Mouse (Mus musculus) heart, embryonic 16.5 days (tissue): ENCODE measurements around the gene Myzap. TPM values are rescaled to one million over a fixed set of nuclear protein-coding genes. Genes with fewer than 3 reads are reported as not detected.

Source experiments
- ATAC-seq: fragments of 200-750 bp; cut with Nextera tagmentation; replicated peaks from 2 replicates; pipeline ENCODE4 v1.8.0; 2017; ENCODE audit warnings: moderate number of reproducible peaks; ENCODE audit not compliant: insufficient read depth, low FRiP score; ENCODE audit errors: extremely low read depth
- H3K27ac ChIP-seq: fragments of 300-500 bp; sonication (generic); 2 replicates; pipeline ENCODE4 v1.5.1; 2014; ENCODE audit warnings: mild to moderate bottlenecking, low read length, control low read depth, moderate library complexity
- H3K27me3 ChIP-seq: fragments of 300-500 bp; sonication (generic); 2 replicates; pipeline ENCODE4 v1.6.1; 2014; ENCODE audit warnings: low read length, mixed read lengths; ENCODE audit not compliant: control insufficient read depth, insufficient read depth
- H3K36me3 ChIP-seq: fragments of 300-500 bp; sonication (generic); 2 replicates; pipeline ENCODE4 v1.6.1; 2014; ENCODE audit not compliant: control insufficient read depth, insufficient read depth
- H3K4me1 ChIP-seq: fragments of 300-500 bp; sonication (generic); 2 replicates; pipeline ENCODE4 v1.6.1; 2014; ENCODE audit warnings: low read length, mixed read lengths; ENCODE audit not compliant: control insufficient read depth, insufficient read depth
- H3K4me2 ChIP-seq: fragments of 300-500 bp; sonication (generic); 2 replicates; pipeline ENCODE4 v1.6.1; 2014; ENCODE audit warnings: low read depth, mild to moderate bottlenecking, control low read depth, low read length
- H3K4me3 ChIP-seq: fragments of 300-500 bp; sonication (generic); 2 replicates; pipeline ENCODE4 v1.5.1; 2014; ENCODE audit warnings: mild to moderate bottlenecking, control low read depth, low read length
- H3K9ac ChIP-seq: fragments of 300-500 bp; sonication (generic); 2 replicates; pipeline ENCODE4 v1.6.1; 2014; ENCODE audit warnings: low read length, control low read depth
- H3K9me3 ChIP-seq: fragments of 300-500 bp; sonication (generic); replicated peaks from 2 replicates; pipeline ENCODE4 v1.6.1; 2016; ENCODE audit warnings: low read length; ENCODE audit not compliant: control insufficient read depth
- WGBS: fragments of 180-500 bp; shearing (Covaris S2); extraction: QIAGEN DNeasy Blood & Tissue Kit; methylation state at CpG from one replicate; pipeline ENCODE4 v1.1.7; 2014; 5-methylcytosine and 5-hydroxymethylcytosine counted together
- polyA plus RNA-seq: library from polyadenylated mRNA; unstranded; fragments of >200 nt; fragmentation: Nextera tagmentation; extraction: Ambion mirVana; gene quantifications from 2 replicates; pipeline ENCODE4 v1.2.1, GENCODE M21; 2015

Myzap gene
- polyA plus RNA-seq, 1 experiment from 2014 or later = 183 TPM

DNA sequence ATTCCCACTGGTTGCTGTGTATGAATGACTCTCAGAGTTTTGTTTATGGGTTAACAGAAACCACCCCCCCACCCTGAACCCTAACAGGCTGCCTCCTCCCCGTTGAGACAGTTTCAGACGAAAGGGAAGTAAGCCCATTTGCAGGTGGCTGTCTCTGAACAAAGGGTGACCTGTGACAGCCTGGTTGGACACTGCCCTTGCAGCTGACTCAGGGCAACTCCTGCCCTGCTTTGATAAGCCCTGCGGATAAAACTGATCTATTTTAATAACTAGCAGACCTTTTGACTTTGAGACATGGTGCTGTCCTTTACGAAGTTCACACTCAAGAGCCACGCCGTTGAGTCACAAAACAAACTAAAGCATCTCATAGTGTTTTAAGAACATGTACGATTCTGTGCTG, 2.4 kb downstream of the Myzap start:
- Histone ChIP-seq H3K27me3 (no peaks in the 10 kb centered on the region), H3K9ac (peak overlapping the region; percentile 94), H3K27ac (peak overlapping the region; percentile 97), H3K4me2 (peak overlapping the region; percentile 74), H3K4me1 (peaks cover 42% of the 10 kb centered on the region), H3K4me3 (peak overlapping the region; percentile 91), H3K9me3 (peaks cover 14% of the 10 kb centered on the region), H3K36me3 (peaks cover 18% of the 10 kb centered on the region)
- WGBS = 22% methylated on average over 7 of the region's 7 CpGs
- ATAC-seq = peak; percentile 38; the same call in 1 of the 2 replicates

DNA sequence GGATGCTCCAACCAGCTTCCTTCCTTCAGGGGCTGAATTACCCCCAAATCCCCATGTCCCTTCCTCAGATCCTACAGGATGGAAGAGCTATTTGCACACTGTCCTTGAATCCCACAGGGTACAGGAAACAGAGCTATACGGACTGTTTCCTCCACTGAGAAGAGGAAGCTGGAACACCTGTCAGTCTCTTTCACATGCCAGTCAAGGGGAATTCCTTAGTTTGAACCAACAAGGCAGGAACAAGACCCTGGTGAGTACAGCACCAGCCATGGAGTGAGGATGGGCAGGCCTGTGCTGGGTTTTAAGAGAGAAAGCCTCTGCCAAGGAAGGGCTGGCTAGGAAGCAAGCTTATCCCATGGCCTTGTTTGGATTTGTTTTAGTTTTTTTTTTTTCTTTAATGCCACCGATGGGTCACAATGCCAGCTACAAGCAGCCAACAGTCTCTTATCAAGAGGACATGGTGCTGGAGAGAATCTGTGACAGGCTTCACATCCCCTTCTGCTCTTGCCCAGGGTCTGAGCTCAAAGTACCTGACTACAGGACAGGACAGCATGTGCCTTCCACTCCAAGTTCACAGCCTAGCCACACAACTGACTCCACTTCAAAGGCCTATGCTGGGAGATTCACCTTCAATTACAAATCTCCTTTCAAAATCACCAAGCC, 3.1 kb downstream of the Myzap start:
- Histone ChIP-seq H3K4me1 (peaks cover 39% of the 10 kb centered on the region), H3K27ac (peak overlapping the region; percentile 97), H3K36me3 (peaks cover 20% of the 10 kb centered on the region), H3K4me2 (peak overlapping the region; percentile 74), H3K9me3 (peaks cover 14% of the 10 kb centered on the region), H3K27me3 (no peaks in the 10 kb centered on the region), H3K4me3 (peak overlapping the region; percentile 91), H3K9ac (peak overlapping the region; percentile 94)
- peak; percentile 67 for ATAC-seq
- WGBS = 26% methylated on average over 2 of the region's 2 CpGs

DNA sequence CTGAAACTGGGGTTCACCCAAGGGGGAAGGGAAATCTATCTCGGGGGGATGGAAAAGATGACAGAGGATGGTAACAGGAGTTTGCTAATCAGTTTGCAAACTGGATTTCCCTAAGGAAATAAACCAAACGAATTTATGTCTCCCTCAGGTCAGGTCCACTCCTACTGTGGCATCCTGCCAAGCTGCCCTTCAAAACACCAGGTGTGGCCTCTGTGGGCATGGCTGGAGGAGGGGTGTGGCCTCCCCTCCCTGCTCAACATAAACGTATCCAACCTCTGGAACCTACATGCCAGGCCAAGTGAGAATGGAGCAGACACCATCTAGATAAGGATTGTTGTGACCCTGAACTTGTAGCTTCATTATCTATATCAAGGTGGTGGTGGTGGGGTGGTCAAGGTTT, 5.8 kb downstream of the Myzap start:
- no peak for ATAC-seq
- H3K4me3 ChIP-seq = no peak overlapping the region
- no peak overlapping the region for H3K4me2 ChIP-seq
- peaks cover 41% of the 10 kb centered on the region for H3K4me1 ChIP-seq
- H3K9ac ChIP-seq = no peak overlapping the region
- peaks cover 14% of the 10 kb centered on the region for H3K9me3 ChIP-seq
- H3K36me3 ChIP-seq = peaks cover 23% of the 10 kb centered on the region
- no peaks in the 10 kb centered on the region for H3K27me3 ChIP-seq
- 42% methylated on average over 3 of the region's 3 CpGs for WGBS
- H3K27ac ChIP-seq = no peak overlapping the region

DNA sequence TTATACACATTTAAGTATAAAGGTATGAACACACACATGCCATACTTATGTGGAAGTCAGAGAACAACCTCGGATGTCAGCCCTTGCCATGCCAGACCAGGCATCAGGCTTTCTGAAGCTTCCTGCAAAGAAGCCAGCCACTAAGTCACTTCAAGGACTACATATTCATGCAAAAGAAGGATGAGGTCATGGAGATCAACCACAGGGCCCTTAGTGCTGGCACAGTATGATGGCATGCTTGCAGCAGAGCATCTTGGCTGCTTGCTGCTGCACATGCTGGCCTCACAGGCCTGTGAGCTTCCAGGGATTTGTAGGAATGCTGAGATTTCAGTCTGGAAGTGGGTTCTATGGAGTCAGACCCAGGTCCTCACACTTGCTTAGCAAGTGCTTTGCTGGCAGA, 9.4 kb downstream of the Myzap start:
- Histone ChIP-seq H3K4me1 (peaks cover 30% of the 10 kb centered on the region), H3K27me3 (no peaks in the 10 kb centered on the region), H3K36me3 (peaks cover 40% of the 10 kb centered on the region), H3K4me3 (no peak overlapping the region), H3K27ac (no peak overlapping the region), H3K9ac (no peak overlapping the region), H3K4me2 (no peak overlapping the region), H3K9me3 (peaks cover 14% of the 10 kb centered on the region)
- ATAC-seq = no peak
- WGBS = 54% methylated on average over 1 of the region's 1 CpGs

DNA sequence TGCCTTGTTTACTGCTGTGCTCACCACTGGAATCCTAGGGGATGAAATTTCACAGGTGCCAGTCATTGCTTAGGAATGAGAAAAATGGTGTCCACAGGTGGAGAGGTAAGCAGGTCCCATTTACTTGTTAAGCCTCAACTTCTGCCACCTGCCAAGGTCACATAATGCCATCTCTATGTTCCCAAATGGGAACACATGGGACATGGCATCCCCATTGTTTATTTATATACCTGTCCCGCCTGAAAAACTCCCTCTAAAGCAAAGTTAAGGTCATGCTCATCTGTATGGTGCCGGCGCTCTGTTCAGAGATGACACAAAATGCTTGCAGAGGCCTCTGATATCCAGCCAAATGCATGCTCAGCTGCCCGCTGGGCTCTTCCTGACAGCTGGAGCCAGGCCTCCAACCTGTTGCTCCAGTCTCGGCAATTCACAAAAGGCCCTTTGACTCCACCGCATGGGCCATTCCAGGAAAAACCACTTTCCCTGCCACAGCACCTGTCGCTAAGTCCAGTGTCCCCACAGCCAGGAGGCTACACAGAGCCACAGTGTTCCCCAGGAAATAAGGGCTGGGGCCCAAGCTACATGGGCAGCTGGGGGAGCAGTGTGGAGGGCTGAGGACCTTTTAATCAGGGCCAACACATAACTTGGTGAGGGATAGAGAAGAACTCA, 13.1 kb downstream of the Myzap start:
- Histone ChIP-seq H3K9ac (no peak overlapping the region), H3K27me3 (no peaks in the 10 kb centered on the region), H3K27ac (no peak overlapping the region), H3K4me3 (no peak overlapping the region), H3K4me2 (no peak overlapping the region), H3K4me1 (peaks cover 16% of the 10 kb centered on the region), H3K9me3 (no peaks in the 10 kb centered on the region), H3K36me3 (peaks cover 31% of the 10 kb centered on the region)
- no peak for ATAC-seq
- WGBS = 68% methylated on average over 7 of the region's 7 CpGs

DNA sequence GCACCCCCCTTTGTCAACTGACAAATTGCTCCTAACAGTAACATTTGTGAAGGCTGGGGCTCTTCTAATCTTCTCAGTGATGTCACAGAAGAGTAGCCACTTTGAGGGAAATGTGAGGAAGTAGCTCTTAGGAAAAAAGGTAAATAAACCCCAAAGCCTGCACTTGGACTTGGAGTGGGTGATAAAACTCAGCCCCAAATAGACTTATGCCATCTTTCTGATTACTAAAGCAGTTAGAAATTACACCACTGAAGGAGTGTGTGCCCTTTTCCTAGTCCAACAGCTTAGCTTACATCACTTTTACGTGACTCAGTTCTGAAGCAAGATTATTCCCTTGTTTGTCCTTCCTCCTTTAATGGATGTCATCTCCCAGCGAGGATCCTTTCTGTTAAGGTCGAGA, 17.7 kb downstream of the Myzap start:
- H3K4me3 ChIP-seq = no peak overlapping the region
- no peaks in the 10 kb centered on the region for H3K27me3 ChIP-seq
- no peak for ATAC-seq
- WGBS = 76% methylated on average over 3 of the region's 3 CpGs
- no peaks in the 10 kb centered on the region for H3K9me3 ChIP-seq
- H3K27ac ChIP-seq = no peak overlapping the region
- H3K4me1 ChIP-seq = peaks cover 3% of the 10 kb centered on the region; the same call in 1 of the 2 replicates
- H3K36me3 ChIP-seq = peaks cover 34% of the 10 kb centered on the region
- H3K4me2 ChIP-seq = no peak overlapping the region
- no peak overlapping the region for H3K9ac ChIP-seq

DNA sequence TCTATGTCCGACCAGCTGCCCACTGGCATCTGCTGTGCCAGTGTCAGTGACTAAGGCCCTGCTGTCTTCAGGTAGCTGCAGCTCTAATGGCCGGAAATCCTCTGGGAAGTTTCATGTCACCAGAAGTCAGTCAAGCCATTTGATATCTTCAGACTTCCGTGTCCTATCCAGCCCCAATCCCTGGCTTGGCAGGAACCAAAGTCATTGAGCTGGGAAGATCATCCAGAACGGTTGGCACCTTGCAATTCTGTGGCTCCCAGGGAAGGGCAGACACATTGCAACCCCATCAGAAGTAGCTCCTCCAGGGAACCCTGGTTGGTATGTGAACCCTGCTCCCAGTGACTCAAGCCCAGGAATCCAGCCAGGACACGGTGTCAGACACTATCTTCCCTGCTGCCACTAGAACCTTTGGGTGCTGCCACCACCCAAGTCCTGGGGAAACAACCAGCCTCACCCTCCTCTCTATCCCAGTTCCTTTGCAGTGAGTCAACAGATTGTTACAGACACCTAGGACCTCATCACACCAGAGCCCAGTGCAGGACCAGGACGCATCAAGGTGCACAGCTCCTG, 18.3 kb downstream of the Myzap start:
- no peak overlapping the region for H3K27ac ChIP-seq
- H3K4me2 ChIP-seq = no peak overlapping the region
- H3K9me3 ChIP-seq = no peaks in the 10 kb centered on the region
- no peak overlapping the region for H3K4me3 ChIP-seq
- ATAC-seq = no peak
- no peaks in the 10 kb centered on the region for H3K27me3 ChIP-seq
- no peak overlapping the region for H3K9ac ChIP-seq
- 73% methylated on average over 6 of the region's 6 CpGs for WGBS
- H3K4me1 ChIP-seq = peaks cover 7% of the 10 kb centered on the region
- peaks cover 29% of the 10 kb centered on the region for H3K36me3 ChIP-seq

DNA sequence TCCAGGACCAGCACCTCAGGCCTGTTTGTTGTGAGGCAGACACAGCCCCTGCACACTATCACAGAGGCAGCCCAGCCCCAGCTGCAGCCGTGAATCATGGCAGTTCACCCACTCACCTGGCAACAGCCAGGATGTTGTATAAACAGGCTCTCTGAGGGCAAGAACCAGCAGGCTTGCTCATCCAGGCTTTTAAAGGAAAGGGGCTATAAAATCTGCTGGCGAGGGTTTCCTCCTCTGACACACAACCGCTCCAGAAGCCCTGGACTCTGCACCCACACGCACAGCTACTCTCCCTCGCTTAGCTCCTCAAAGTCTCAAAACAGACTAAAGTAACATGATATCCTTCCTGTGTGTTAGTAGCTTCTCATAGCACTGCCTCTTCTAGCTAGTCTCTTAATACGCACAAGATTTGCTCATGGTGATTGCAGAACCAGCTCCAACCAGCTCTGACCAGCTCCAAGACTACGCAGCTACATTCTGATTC, 21.0 kb downstream of the Myzap start:
- 0 out of 2 replicates have a peak, but pooled peaks cover 6% of the 10 kb centered on the region for H3K36me3 ChIP-seq
- H3K4me1 ChIP-seq = peaks cover 28% of the 10 kb centered on the region

DNA sequence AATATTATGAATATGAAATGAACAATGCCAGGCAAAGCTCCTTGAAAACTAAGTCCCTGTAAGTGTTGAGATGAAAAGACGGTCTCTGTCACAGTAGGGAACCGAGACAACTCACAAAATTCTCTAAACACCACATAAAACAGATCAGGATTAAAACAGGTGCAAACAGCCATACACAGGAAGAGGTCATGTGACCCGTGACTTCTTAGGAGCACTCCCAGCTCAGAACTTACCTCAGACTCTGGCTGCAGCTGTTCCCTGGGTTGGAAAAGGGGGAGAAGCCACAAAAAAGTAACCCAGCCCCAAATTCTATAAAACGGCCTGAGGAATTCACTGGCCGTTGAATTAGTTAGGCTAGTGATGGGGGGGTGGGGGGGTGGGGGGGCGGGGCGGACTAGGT, 22.0 kb downstream of the Myzap start:
- WGBS = 78% methylated on average over 7 of the region's 7 CpGs
- Histone ChIP-seq H3K4me3 (no peak overlapping the region), H3K4me1 (peaks cover 28% of the 10 kb centered on the region), H3K4me2 (no peak overlapping the region), H3K36me3 (peaks cover 6% of the 10 kb centered on the region; the same call in 1 of the 2 replicates), H3K9me3 (no peaks in the 10 kb centered on the region), H3K9ac (no peak overlapping the region), H3K27ac (no peak overlapping the region), H3K27me3 (no peaks in the 10 kb centered on the region)
- 0 out of 2 replicates have a peak, but pooled peaks have one; percentile 6 for ATAC-seq

More for the DNA sequence above, 21.0 kb downstream of the Myzap start:
- H3K9ac ChIP-seq = 0 out of 2 replicates have a peak overlapping the region, but pooled peaks have one; percentile 9
- WGBS = 63% methylated on average over 7 of the region's 7 CpGs
- H3K27ac ChIP-seq = peak overlapping the region; percentile 58
- ATAC-seq = 0 out of 2 replicates have a peak, but pooled peaks have one; percentile 12
- H3K4me3 ChIP-seq = no peak overlapping the region
- H3K27me3 ChIP-seq = no peaks in the 10 kb centered on the region
- no peak overlapping the region for H3K4me2 ChIP-seq
- H3K9me3 ChIP-seq = no peaks in the 10 kb centered on the region
